Mouse (Mus musculus): Measurements from ENCODE around the gene P4htm. TPM values are rescaled to one million over a fixed set of nuclear protein-coding genes. Genes with fewer than 3 reads are reported as not detected.

P4htm gene
- total RNA-seq, 1 experiment = 13.7 TPM

DNA sequence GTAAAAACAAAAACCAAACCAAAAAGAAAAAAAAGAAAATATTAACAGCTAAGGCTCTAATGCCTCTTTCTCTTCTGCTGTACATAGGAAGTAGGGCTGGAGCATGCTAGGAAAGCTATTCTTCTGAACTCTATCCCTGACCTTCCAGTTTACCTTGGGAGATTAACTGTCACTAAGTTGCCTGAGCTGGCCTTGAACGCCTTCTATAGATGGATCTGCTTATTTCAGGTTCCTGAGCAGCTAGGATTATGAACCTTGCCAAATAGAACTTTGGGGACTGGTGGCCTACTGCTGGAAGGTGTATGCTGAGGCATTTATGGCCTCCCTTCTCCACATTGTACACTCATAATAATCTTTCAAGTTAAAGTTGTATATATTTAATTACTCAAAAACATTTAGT lies 66.5 kb downstream of the P4htm start:
- no peak for DNase-seq (ENCODE audit: low read depth, low spot score)
- Histone ChIP-seq H3K36me3 (ENCODE audit: control insufficient read depth, insufficient read depth, low read length, poor library complexity, severe bottlenecking) (peaks cover 36% of the 10 kb centered on the region), H3K9ac (ENCODE audit: insufficient read depth, low read depth, low read length, poor library complexity, severe bottlenecking) (no peak overlapping the region), H3K4me1 (ENCODE audit: control insufficient read depth in 2 of 2, insufficient read depth in 2 of 2, low read length in 2 of 2, poor library complexity in 1 of 2) (no peaks in the 10 kb centered on the region), H3K27ac (ENCODE audit: insufficient read depth, low read depth, low read length, poor library complexity, severe bottlenecking) (no peak overlapping the region), H3K9me3 (ENCODE audit: control insufficient read depth, insufficient read depth, low read depth, low read length) (no peaks in the 10 kb centered on the region), H3K4me3 (ENCODE audit: insufficient read depth in 1 of 2, low read depth in 1 of 2, low read length in 2 of 2, poor library complexity in 1 of 2, severe bottlenecking in 1 of 2) (no peak overlapping the region)
- TF ChIP-seq ZNF384 (IDR thresholded peaks at IDR 0.05; ENCODE audit: low read depth, low read length) (no peak), HCFC1 (IDR thresholded peaks at IDR 0.05; ENCODE audit: borderline replicate concordance, insufficient read depth, low read length) (no peak), CHD2 (IDR thresholded peaks at IDR 0.05; ENCODE audit: low read depth, low read length) (no peak), ZC3H11A (IDR thresholded peaks at IDR 0.05; ENCODE audit: borderline replicate concordance, low read depth, low read length) (no peak), MAFK (IDR thresholded peaks at IDR 0.05; ENCODE audit: insufficient read depth, low read depth, low read length) (no peak)
- in situ Hi-C loops (cut with MboI; ENCODE audit: low sequenced_read_pairs in 2 of 2, unreplicated experiment in 2 of 2) = no loop called here

Other genes starting within 250 kb of the P4htm start
- gene Usp4, start 249.8 kb downstream of the P4htm start, total RNA-seq (2012; rRNA removed) = 64.2 and 69.1 TPM in 2 replicates
- 1.3 and 1.5 TPM in 2 replicates for gene 1700102P08Rik, start 204.9 kb downstream of the P4htm start, total RNA-seq (2012; rRNA removed)
- gene Ccdc36, start 169.2 kb downstream of the P4htm start, total RNA-seq (2012; rRNA removed) = 1.4 and 1.7 TPM in 2 replicates
- gene BC048562, start 161.2 kb downstream of the P4htm start, total RNA-seq (2012; rRNA removed) = not detected in 2 replicates
- gene Ccdc71, start 137.1 kb downstream of the P4htm start, total RNA-seq (2012; rRNA removed) = 16.7 and 18.6 TPM in 2 replicates
- gene Klhdc8b, start 136.1 kb downstream of the P4htm start, total RNA-seq (2012; rRNA removed) = 6.6 and 6.7 TPM in 2 replicates
- gene Lamb2, start 117.9 kb downstream of the P4htm start, total RNA-seq (2012; rRNA removed) = 50.6 and 54.5 TPM in 2 replicates
- gene Usp19, start 107.1 kb downstream of the P4htm start, total RNA-seq (2012; rRNA removed) = 92.1 and 126 TPM in 2 replicates
- gene Qars, start 90.0 kb downstream of the P4htm start, total RNA-seq (2012; rRNA removed) = 393 and 450 TPM in 2 replicates
- 145 and 152 TPM in 2 replicates for gene Qrich1, start 80.9 kb downstream of the P4htm start, total RNA-seq (2012; rRNA removed)
- gene Impdh2, start 37.4 kb downstream of the P4htm start, total RNA-seq (2012; rRNA removed) = 344 and 404 TPM in 2 replicates
- 36.6 and 57.3 TPM in 2 replicates for gene Ndufaf3, start 30.2 kb downstream of the P4htm start, total RNA-seq (2012; rRNA removed)
- gene Dalrd3, start 27.8 kb downstream of the P4htm start, total RNA-seq (2012; rRNA removed) = 112 and 209 TPM in 2 replicates
- 56.9 and 78.8 TPM in 2 replicates for gene Wdr6, start 18.9 kb downstream of the P4htm start, total RNA-seq (2012; rRNA removed)
- gene Arih2, start 51.7 kb upstream of the P4htm start, total RNA-seq (2012; rRNA removed) = 98.7 and 128 TPM in 2 replicates
- gene Slc25a20, start 64.4 kb upstream of the P4htm start, total RNA-seq (2012; rRNA removed) = 42.0 and 59.4 TPM in 2 replicates
- 12.0 and 18.2 TPM in 2 replicates for gene Prkar2a, start 91.6 kb upstream of the P4htm start, total RNA-seq (2012; rRNA removed)
- 23.0 and 24.4 TPM in 2 replicates for gene Ip6k2, start 186.1 kb upstream of the P4htm start, total RNA-seq (2012; rRNA removed)
- gene Nckipsd, start 210.7 kb upstream of the P4htm start, total RNA-seq (2012; rRNA removed) = 17.4 and 20.2 TPM in 2 replicates
- 4.3 and 14.6 TPM in 2 replicates for gene Celsr3, start 228.7 kb upstream of the P4htm start, total RNA-seq (2012; rRNA removed)